Mouse (Mus musculus) ZHBTc4 (cell line): Measurements from ENCODE around the gene Dupd1.
"Not testable (repeated sequence)": the region's sequence is repeated elsewhere in the genome, so short reads cannot be mapped to it uniquely, and the experiment has no call there.

Experiments
- DNase-seq: peaks from one replicate; pipeline ENCODE4 v3.0.0-alpha.2; 2011; ENCODE audit warnings: low read depth, low spot score

Dupd1 gene

GRCm38 (mm10) chr14:21676223-21676622, 38.2 kb downstream of the Dupd1 start:
- DNase-seq = no peak

GRCm38 (mm10) chr14:21674471-21674870, 39.9 kb downstream of the Dupd1 start:
- DNase-seq = no peak

GRCm38 (mm10) chr14:21673100-21673499, 41.3 kb downstream of the Dupd1 start:
- peak; percentile 48 for DNase-seq

- not testable (repeated sequence) for DNase-seq
Measured at GRCm38 (mm10) chr14:21670422-21671006, 43.9 kb downstream of the Dupd1 start.

GRCm38 (mm10) chr14:21669633-21670421, 44.5 kb downstream of the Dupd1 start:
- peak; percentile 45 for DNase-seq

GRCm38 (mm10) chr14:21669218-21669617, 45.2 kb downstream of the Dupd1 start:
- DNase-seq = no peak

GRCm38 (mm10) chr14:21662465-21663142, 51.8 kb downstream of the Dupd1 start:
- DNase-seq = no peak

- DNase-seq = peak; percentile 84
Measured at GRCm38 (mm10) chr14:21659652-21660051, 54.7 kb downstream of the Dupd1 start.

- DNase-seq = no peak
Measured at GRCm38 (mm10) chr14:21659155-21659554, 55.2 kb downstream of the Dupd1 start.

- no peak for DNase-seq
Measured at GRCm38 (mm10) chr14:21653813-21654212, 60.6 kb downstream of the Dupd1 start.

- DNase-seq = no peak
Measured at GRCm38 (mm10) chr14:21640806-21641435, 73.5 kb downstream of the Dupd1 start.

GRCm38 (mm10) chr14:21636548-21636947, 77.8 kb downstream of the Dupd1 start:
- no peak for DNase-seq

- DNase-seq = no peak
Measured at GRCm38 (mm10) chr14:21631665-21632200, 82.6 kb downstream of the Dupd1 start.
